Mouse (Mus musculus) macrophage (primary cell): Measurements from ENCODE around the gene Prss16. TPM values are rescaled to one million over a fixed set of nuclear protein-coding genes. Genes with fewer than 3 reads are reported as not detected.
"Not testable (repeated sequence)": the region's sequence is repeated elsewhere in the genome, so short reads cannot be mapped to it uniquely, and the experiment has no call there.

Source experiments
- H3K27ac ChIP-seq: fragments of 350-480 bp; formaldehyde crosslinking; 2 replicates; pipeline ENCODE4 v1.9.0; 2021
- H3K36me3 ChIP-seq: fragments of 350-480 bp; formaldehyde crosslinking; 2 replicates; pipeline ENCODE4 v1.9.0; 2021; ENCODE audit errors: inconsistent target
- H3K4me3 ChIP-seq: fragments of 350-480 bp; formaldehyde crosslinking; 2 replicates; pipeline ENCODE4 v1.9.0; 2021; ENCODE audit errors: inconsistent target
- H3K79me2 ChIP-seq: fragments of 350-480 bp; formaldehyde crosslinking; 2 replicates; pipeline ENCODE4 v1.9.0; 2021; ENCODE audit errors: inconsistent target
- WGBS: methylation state at CpG from one replicate; pipeline ENCODE4 v1.1.7; 2026; ENCODE audit warnings: inconsistent platforms; ENCODE audit not compliant: missing documents; 5-methylcytosine and 5-hydroxymethylcytosine counted together
- polyA plus RNA-seq: library from polyadenylated mRNA; stranded (reverse); fragments of 250-400 nt; gene quantifications from 3 replicates; pipeline ENCODE4 v1.2.4, GENCODE M21; 2018; ENCODE audit warnings: inconsistent platforms
- total RNA-seq, 78 experiments: library from RNA; depleted of rRNA; stranded (reverse); fragments of 250-400 nt; gene quantifications; 1 replicate in 9 of 78; 2 replicates in 24 of 78; 3 replicates in 43 of 78; 4 replicates in 2 of 78; pipeline ENCODE4 v1.2.4; 2018; ENCODE audit warnings: inconsistent platforms in 56 of 78

The Prss16 gene
- total RNA-seq (2018; cell fraction: chromatin; rRNA removed): 1 to 10 TPM in 15 of 26 experiments, under 1 TPM in 8, not detected in 3; 0.43 to 2.8 (median 1.2) TPM
- 1 to 10 TPM in 11 of 26 experiments, under 1 TPM in 15; 0.47 to 1.7 (median 0.96) TPM for total RNA-seq (2018; cell fraction: cytosol; rRNA removed)
- total RNA-seq (2018; cell fraction: nucleus; rRNA removed): 1 to 10 TPM in 11 of 26 experiments, under 1 TPM in 11, not detected in 4; 0.24 to 7.9 (median 1.0) TPM
- polyA plus RNA-seq: 0.52 to 2.6 TPM (median 1.3 TPM) in 3 replicates

DNA sequence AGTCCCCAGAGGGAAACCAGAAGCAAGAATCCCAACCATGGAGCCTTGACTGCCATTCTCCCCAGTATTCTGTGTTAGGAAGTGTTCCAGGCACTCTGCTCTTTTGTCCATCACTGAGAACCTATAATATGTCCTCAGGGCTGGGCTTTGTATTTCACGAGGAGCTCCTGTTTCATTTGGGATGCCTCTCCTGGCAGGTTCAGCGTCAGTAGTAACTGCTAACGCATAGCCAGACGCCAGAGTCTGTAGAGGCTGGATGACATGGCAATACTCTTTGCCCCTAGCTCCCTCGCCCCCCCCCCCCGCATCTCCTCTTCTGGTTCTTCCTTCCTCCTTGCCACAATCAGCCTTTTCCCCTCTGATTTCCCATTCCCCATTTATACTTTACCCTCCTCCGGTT, at the start of gene Prss16:
Prss16 (minus strand) TSS at position 101 of the 400 bp plus-strand sequence.
- Histone ChIP-seq H3K4me3 (no peak within 1 kb of the TSS), H3K79me2 (no peaks in the 10 kb centered on the region), H3K27ac (no peak within 1 kb of the TSS), H3K36me3 (no peaks in the 10 kb centered on the region)
- WGBS: 28% methylated on average over 5 of the region's 7 CpGs

DNA sequence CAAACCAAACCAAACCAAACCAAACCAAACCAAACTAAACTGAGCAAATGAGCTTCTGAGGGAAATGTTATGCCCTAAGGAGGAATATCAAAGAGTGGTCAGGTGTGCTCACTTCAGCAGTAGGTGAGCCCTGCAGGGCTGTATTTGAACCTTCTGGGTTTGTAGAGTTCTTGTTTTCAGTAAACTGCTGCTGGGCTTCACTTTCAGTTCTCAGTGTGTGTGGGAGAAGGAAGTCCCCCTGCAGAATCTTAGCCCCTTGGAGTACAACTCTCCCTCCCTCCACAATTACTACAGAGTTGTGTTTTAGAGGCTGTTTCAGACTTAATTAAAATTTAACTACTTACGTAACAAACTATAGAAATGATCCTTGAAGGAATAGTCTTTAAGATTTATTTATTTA, 44.2 kb upstream of the Prss16 start:
- WGBS: 100% methylated on average over 1 of the region's 1 CpGs
- H3K36me3 ChIP-seq: no peaks in the 10 kb centered on the region
- H3K79me2 ChIP-seq: no peaks in the 10 kb centered on the region
- H3K4me3 ChIP-seq: no peak overlapping the region
- H3K27ac ChIP-seq: no peak overlapping the region

DNA sequence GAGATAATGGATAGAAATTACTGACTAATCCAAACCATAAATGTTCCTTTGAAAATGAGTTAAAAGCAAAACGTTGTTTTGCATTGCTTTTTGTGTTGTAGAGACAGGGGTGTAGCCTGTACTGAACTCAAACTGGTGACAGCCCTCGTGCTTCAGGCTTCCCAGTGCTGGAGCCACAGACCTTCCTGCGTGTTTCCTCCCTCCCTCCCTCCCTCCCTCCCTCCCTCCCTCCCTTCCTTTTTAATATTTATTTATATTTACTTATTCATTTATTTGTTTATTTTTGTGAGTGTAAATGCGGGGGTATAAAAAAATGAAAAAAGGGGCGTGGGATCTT, 41.9 kb upstream of the Prss16 start:
- Histone ChIP-seq H3K36me3 (no peaks in the 10 kb centered on the region), H3K79me2 (no peaks in the 10 kb centered on the region), H3K4me3 (peak overlapping the region; percentile 50), H3K27ac (peak overlapping the region; percentile 51)
- WGBS: 24% methylated on average over 3 of the region's 5 CpGs

DNA sequence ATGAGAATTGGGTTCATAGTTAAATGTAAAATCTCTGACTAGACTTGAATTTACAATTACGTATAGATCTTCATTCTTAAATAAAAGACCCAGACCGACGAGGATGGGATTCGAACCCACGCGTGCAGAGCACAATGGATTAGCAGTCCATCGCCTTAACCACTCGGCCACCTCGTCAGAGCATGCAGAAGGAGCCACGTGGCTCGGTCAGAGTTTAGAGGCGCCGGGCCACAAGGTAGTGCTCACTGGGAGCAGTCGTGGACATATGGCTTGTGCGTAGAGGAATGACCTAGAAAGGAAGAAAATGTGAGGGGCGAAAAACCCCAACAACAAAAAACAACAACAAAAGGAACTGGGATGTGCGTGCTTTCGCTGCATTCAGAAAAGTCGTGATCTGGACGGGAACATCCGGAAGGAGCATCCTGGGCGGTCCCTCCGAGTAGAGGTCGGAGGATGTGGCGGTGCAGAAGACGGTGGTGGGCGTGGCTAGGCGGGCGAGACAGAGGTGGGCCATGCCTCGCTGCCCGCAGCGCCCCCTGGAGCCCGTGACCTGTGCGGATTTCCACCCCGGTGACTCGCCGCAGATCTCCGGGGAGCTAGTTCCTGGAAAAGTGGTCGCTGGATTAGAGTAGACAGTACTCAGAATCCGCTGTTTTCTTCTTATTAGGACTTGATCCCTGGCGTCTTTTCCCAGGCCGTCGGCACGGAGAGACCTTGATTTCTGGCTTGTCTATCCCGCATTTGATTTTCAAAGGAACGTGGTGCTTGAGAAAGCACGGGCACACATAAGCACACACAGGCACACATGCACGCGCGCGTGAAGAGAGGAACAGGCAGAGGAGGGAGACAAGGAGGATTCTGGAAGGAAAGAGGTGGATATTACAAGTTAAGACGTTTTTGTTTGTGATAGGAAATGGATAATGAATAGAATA, 41.3 kb upstream of the Prss16 start:
- Histone ChIP-seq H3K36me3 (no peaks in the 10 kb centered on the region), H3K79me2 (no peaks in the 10 kb centered on the region), H3K27ac (peak overlapping the region; percentile 51), H3K4me3 (peak overlapping the region; percentile 50)
- WGBS: under 1% methylated on average over 52 of the region's 52 CpGs

DNA sequence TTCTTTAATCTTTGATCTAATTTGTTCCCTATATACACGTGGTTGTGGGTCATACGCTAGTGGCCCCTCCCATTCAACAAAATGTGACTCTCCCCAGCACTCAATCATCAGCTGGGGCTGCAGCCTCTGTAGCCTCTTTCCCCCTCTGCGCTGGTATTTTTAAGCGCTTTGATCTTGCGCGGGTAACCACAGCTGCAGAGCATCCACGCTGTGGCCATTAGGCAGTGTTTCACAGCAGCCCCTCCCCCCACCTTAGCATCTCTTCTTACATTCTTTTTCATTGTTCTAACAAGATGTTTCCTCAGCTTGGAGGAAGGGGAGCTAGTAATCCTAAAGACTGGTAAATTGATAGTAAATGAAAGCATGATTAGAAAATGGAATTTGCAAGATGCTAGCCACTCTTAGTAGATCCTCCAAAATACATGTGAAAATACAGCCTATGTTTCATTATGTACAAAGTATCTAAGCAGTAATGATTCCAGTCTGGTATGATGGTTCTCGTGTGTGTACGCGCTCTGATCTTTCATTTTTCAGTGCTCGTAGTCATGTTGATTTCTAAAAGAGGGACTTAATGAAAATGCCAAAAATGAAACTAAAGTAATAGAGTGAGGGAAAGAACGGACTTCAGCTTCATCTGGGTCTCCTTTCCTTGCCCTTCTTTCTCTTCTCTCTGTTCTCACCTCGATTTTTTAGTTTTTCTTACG, 40.3 kb upstream of the Prss16 start:
- no peaks in the 10 kb centered on the region for H3K79me2 ChIP-seq
- H3K27ac ChIP-seq: peak overlapping the region; percentile 34; the same call in 1 of the 2 replicates
- H3K36me3 ChIP-seq: no peaks in the 10 kb centered on the region
- WGBS: 2% methylated on average over 14 of the region's 14 CpGs
- peak overlapping the region; percentile 50 for H3K4me3 ChIP-seq

DNA sequence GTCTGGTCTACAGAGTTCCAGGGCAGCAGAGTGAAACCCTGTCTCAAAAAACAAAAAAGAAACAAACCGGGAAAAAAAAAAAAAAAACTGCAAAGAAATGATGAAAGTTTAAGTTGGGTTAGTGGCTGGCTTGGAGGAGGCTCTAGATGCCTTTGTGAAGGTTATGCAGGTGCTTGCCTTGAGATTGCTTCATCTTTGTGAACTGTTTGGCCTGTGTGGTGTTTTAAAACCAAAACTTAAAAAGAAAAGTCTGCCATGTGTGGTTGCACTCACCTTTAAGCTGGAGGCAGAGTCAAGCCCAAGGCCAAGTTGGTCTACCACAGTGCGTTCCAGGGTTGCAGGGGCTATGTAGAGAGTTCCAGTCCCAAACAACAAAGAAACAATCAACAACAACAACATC, 39.5 kb upstream of the Prss16 start:
- no peaks in the 10 kb centered on the region for H3K36me3 ChIP-seq
- H3K27ac ChIP-seq: no peak overlapping the region
- 82% methylated on average over 2 of the region's 2 CpGs for WGBS
- H3K4me3 ChIP-seq: no peak overlapping the region
- no peaks in the 10 kb centered on the region for H3K79me2 ChIP-seq

DNA sequence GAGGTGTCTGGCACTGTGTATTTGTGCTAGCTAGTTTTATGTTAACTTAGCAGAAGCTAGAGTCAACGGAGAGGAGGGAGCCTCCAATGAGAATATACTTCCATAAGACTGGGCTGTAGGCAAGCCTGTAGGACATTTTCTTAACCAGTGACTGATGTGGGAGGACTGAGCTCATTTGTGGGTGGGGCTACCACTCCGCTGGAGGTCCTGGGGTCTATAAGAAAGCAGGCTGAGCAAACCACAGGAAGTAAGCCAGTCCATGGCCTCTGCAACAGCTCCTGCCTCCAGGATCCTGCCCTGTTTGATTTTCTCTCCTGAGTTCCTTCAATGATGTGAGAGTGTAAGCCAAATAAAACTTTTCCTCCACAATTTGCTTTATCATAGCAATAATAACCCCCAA, 35.8 kb upstream of the Prss16 start:
- WGBS: 45% methylated on average over 2 of the region's 2 CpGs
- no peak overlapping the region for H3K27ac ChIP-seq
- no peak overlapping the region for H3K4me3 ChIP-seq
- H3K36me3 ChIP-seq: no peaks in the 10 kb centered on the region
- no peaks in the 10 kb centered on the region for H3K79me2 ChIP-seq

DNA sequence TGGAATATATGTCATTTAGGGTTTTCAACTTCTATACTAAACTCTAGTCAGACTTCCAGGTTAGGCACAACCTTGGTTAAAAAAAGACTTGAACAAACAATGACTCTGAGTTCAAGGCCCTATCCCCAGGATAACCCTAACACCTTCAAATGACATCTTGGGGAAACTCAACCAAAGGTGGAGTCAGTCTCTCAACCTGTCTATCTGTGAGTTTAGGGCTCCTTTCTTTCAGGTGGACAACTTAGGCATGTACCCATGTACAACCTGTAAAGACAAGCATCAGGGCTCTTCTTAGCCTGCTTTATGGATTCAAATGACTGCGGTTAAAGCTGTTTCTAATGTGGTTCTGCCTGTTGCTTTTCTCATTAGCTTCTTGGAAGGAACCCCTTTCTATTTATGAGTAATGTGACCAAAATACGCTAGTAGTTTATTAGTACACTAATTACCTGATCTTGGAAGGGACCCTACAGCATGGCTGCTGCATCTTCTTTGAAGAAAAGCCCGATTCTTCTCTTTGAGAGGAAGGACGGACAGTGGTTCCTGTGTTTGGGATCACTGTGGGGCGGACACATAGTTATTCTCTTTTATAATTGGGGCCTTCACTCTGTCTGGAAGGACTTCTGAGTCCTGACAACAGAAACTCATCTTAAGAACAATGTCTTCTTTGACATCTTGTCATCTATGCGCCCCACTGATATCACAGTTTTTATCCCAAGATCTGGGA, 35.1 kb upstream of the Prss16 start:
- Histone ChIP-seq H3K27ac (no peak overlapping the region), H3K4me3 (no peak overlapping the region)
- WGBS: 88% methylated on average over 6 of the region's 6 CpGs

DNA sequence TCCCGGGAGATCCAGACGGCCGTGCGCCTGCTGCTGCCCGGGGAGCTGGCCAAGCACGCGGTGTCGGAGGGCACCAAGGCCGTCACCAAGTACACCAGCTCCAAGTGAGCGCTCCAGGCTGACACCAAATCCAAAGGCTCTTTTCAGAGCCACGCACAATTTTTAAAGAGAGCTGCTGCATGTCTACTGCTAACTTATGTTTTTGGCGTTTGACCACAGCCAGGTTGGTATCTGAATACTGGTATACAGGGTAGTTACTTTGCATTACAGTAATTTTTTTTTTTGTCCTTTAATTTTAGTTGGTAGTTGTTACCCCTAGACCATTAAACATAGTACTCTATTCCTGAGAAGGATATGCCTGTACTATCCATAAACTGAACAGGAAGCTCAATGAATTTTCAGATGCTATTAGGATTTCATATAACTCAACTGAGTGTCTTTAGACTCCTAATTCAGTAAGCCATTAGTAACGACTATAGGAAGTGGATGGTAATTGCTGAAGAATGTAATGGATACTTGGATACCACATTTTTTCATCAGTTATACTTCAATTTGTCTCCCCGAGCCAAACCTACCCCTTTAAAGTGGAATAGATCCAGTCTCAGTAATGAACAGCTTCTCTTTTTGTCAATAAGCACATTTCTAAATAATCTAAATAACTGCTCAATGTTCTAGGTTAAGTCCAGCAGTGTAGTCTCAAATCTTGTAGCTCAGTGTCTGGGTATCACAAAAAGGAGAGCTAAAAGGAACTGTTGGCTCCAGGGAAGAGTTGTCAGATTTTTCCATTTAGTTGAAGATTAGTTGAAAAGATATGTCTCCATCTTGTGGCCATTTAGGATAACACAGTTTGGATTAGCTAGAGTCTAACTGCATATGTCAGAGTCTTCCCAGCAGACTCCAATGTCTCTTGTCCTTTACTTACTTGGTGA, 34.2 kb upstream of the Prss16 start:
- 5% methylated on average over 6 of the region's 14 CpGs for WGBS
- H3K27ac ChIP-seq: peak overlapping the region; percentile 17; the same call in 1 of the 2 replicates
- H3K36me3 ChIP-seq: no peaks in the 10 kb centered on the region
- H3K4me3 ChIP-seq: peak overlapping the region; percentile 7; the same call in 1 of the 2 replicates
- no peaks in the 10 kb centered on the region for H3K79me2 ChIP-seq

More for the DNA sequence above, 35.1 kb upstream of the Prss16 start:
- Histone ChIP-seq H3K36me3 (no peaks in the 10 kb centered on the region), H3K79me2 (no peaks in the 10 kb centered on the region)

DNA sequence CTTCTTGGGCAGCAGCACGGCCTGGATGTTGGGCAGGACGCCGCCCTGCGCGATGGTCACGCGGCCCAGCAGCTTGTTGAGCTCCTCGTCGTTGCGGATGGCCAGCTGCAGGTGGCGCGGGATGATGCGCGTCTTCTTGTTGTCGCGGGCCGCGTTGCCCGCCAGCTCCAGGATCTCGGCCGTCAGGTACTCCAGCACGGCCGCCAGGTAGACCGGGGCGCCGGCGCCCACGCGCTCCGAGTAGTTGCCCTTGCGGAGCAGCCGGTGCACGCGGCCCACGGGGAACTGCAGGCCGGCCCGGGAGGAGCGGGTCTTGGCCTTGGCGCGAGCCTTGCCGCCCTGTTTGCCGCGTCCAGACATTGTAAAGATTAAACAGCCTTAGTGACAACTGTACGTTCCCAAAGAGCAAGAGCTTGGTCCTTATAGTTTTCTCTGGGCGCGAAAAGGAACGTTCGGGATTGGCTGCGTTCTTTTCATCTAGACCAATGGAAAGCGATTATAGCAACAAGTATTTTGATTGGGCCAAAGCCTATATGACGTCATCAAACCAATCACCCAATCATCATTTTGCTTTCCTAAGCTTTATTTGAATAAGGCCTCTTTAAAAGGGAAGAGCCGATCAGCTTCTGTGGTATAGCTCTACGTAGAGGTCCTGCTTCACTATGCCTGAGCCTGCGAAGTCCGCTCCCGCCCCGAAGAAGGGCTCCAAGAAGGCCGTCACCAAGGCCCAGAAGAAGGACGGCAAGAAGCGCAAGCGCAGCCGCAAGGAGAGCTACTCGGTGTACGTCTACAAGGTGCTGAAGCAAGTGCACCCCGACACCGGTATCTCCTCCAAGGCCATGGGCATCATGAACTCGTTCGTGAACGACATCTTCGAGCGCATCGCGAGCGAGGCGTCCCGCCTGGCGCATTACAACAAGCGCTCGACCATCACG, 33.3 kb upstream of the Prss16 start, which contains the start of the genes Hist1h2ag and Hist1h2bj:
Hist1h2ag (minus strand) TSS at position 377 of the 935 bp plus-strand sequence.
Hist1h2bj (plus strand) TSS at position 647 of the 935 bp plus-strand sequence.
- H3K36me3 ChIP-seq, H3K79me2 ChIP-seq: not testable (repeated sequence)
- Histone ChIP-seq H3K4me3 (peak within 1 kb of the TSS; percentile 29), H3K27ac (peak within 1 kb of the TSS; percentile 85)
- 2% methylated on average over 15 of the region's 80 CpGs for WGBS

DNA sequence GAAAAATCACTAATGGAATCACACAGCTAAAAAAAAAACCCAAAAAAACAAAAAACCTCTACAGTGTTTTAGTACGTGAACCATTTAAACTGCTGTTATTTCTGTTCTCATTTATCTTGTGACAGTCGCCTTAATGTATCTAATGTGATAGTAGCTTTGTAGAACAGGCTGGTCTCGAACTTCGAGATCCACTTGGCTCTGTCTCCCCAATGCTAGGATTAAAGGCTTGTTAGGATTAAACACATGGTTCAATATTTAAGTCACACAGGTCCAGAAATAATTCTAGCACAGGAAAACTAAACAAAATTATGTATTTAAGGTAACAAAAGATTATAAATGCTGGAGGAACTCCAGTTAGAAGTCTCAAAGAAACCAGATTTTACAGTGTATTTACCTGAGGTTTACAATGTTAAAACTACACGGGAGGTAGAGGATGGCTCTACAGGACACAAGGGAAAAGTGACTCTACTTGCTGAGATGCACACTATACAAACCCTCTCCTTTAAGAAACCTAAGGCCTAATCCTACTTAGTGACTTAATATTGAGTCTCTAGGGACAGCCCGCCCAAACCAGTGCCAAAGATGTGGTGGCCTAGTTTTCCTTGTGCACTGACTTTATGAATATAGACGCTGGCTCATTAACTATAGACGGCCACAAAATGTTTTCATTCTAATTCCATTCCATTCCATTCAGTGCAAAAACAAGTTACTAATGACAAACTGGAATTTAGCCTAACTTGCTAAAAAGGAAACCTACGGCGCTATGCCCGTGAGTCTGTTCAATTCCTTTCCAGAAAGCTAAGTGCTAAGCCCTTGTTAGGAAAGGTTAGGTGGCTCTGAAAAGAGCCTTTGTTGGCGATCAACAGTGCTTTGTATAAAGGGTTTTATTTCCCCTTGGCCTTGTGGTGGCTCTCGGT, 32.4 kb upstream of the Prss16 start:
- no peaks in the 10 kb centered on the region for H3K79me2 ChIP-seq
- 13% methylated on average over 11 of the region's 13 CpGs for WGBS

DNA sequence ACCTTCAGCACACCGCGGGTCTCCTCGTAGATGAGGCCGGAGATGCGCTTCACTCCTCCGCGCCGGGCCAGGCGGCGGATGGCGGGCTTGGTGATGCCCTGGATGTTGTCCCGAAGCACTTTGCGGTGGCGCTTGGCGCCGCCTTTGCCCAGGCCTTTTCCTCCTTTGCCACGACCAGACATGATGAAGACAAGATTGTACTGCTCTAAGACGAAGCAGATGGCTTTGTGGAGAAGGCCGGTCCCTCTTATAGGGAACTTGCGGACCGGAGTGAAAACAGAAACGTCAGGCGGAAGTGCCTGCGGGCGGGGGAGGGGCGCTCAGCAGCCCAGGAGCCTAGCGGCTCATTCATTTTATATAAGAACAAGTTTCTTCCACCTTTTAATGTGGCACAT, 31.6 kb upstream of the Prss16 start, which contains the start of gene Hist1h4i:
Hist1h4i (minus strand) TSS at position 221 of the 395 bp plus-strand sequence.
- Histone ChIP-seq H3K4me3 (peak within 1 kb of the TSS; percentile 29), H3K27ac (peak within 1 kb of the TSS; percentile 85)
- not testable (repeated sequence) for H3K36me3 ChIP-seq, H3K79me2 ChIP-seq
- WGBS: 0% methylated on average over 19 of the region's 27 CpGs

More for the DNA sequence above, 32.4 kb upstream of the Prss16 start:
- Histone ChIP-seq H3K27ac (peak overlapping the region; percentile 85), H3K36me3 (no peaks in the 10 kb centered on the region), H3K4me3 (peak overlapping the region; percentile 29)
